Mouse (Mus musculus): ENCODE results near the gene Gm4187.
"Not testable (repeated sequence)": the region's sequence is repeated elsewhere in the genome, so short reads cannot be mapped to it uniquely, and the experiment has no call there.

Gm4187 gene

GRCm38 (mm10) chr7:22329617-22330016 is at the start of gene Gm4187:
Gene Gm4187 (minus strand): TSS chr7:22329717.
- in situ Hi-C loops (cut with MboI; ENCODE audit: unreplicated experiment in 2 of 2): not testable (repeated sequence)

- in situ Hi-C loops (cut with MboI; ENCODE audit: unreplicated experiment in 2 of 2): not testable (repeated sequence)
These were observed 41.4 kb upstream of the Gm4187 start, which contains the start of gene Gm8660 for GRCm38 (mm10) chr7:22370939-22371338. Gene Gm8660 (minus strand): TSS chr7:22371039.

Data from v-Abl transformed pro-B cells (cell line).